Mouse (Mus musculus) liver, postnatal 0 days (tissue): Measurements from ENCODE around the gene Rxfp3.

Source experiments
- CTCF ChIP-seq: sonication (generic); IDR thresholded peaks from 2 replicates; pipeline ENCODE4 v1.5.1; 2016; ENCODE audit warnings: antibody characterized with exemption, low read depth
- EP300 ChIP-seq: IDR thresholded peaks from 2 replicates; pipeline ENCODE4 v1.6.1; 2016; ENCODE audit warnings: antibody characterized with exemption, low read depth, mild to moderate bottlenecking

DNA sequence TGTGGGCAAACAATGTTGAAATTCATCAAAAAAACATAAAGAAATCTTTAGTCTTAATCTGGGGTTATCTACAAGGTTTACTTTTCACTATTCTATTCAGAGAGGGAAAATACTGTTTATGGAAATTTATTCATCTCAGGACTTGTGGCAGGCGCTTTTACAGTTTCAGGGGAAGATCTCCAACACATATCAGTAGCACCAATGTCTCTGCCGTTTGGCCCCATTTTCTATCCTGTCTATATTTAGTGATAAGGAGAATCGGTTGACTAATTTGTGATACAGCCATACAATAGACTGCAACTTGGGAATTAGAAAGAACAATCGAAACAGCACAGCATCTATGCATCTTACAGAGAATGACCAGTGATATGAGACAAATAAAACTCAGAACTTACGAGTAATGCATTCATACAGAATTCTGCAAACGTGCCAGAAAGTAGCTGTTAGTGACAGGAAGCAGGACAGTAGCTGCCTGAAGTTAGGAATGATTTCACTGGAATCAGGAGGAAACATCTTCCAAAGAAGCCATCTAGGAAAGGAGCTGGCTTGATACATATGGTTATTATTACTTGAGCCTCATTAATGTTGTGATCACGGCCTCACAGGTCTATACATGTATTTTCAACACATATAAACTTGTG is 16.8 kb upstream of the Rxfp3 start:
- TF ChIP-seq CTCF (no peak), EP300 (no peak)
